Mouse (Mus musculus) kidney, embryonic 14.5 days (tissue): Measurements from ENCODE around the gene Ptpn14. TPM values are rescaled to one million over a fixed set of nuclear protein-coding genes. Genes with fewer than 3 reads are reported as not detected.
A peak's percentile ranks its signal among the peaks of the same experiment; 100 is the strongest.

Source experiments
- ATAC-seq: fragments of 200-750 bp; cut with Nextera tagmentation; 2 replicates; pipeline ENCODE4 v1.8.0; 2017; ENCODE audit warnings: moderate number of reproducible peaks, mild to moderate bottlenecking, moderate TSS enrichment, moderate library complexity; ENCODE audit not compliant: low FRiP score, low TSS enrichment
- H3K27ac ChIP-seq: fragments of 300-500 bp; sonication (generic); 2 replicates; pipeline ENCODE4 v1.5.1; 2014; ENCODE audit warnings: low read depth, mild to moderate bottlenecking, low read length, moderate library complexity, mixed read lengths
- H3K27me3 ChIP-seq: fragments of 300-500 bp; sonication (generic); 2 replicates; pipeline ENCODE4 v1.6.1; 2014; ENCODE audit warnings: mild to moderate bottlenecking, low read length; ENCODE audit not compliant: control insufficient read depth, insufficient read depth
- H3K36me3 ChIP-seq: fragments of 300-500 bp; sonication (generic); 2 replicates; pipeline ENCODE4 v1.6.1; 2014; ENCODE audit warnings: low read length, mixed read lengths; ENCODE audit not compliant: control insufficient read depth, insufficient read depth
- H3K4me1 ChIP-seq: fragments of 300-500 bp; sonication (generic); 2 replicates; pipeline ENCODE4 v1.6.1; 2014; ENCODE audit warnings: low read length, mixed read lengths; ENCODE audit not compliant: control insufficient read depth, insufficient read depth
- H3K4me2 ChIP-seq: fragments of 300-500 bp; sonication (generic); replicated peaks from 2 replicates; pipeline ENCODE4 v1.6.1; 2014; ENCODE audit warnings: low read depth, mild to moderate bottlenecking, low read length
- H3K4me3 ChIP-seq: fragments of 300-500 bp; sonication (generic); 2 replicates; pipeline ENCODE4 v1.5.1; 2014; ENCODE audit warnings: mild to moderate bottlenecking, low read length
- H3K9ac ChIP-seq: fragments of 300-500 bp; sonication (generic); 2 replicates; pipeline ENCODE4 v1.6.1; 2014; ENCODE audit warnings: low read depth, mild to moderate bottlenecking, low read length, moderate library complexity
- H3K9me3 ChIP-seq: fragments of 300-500 bp; sonication (generic); 2 replicates; pipeline ENCODE4 v1.6.1; 2016; ENCODE audit warnings: low read length; ENCODE audit not compliant: control insufficient read depth
- WGBS: fragments of 180-500 bp; shearing (Covaris S2); extraction: QIAGEN DNeasy Blood & Tissue Kit; methylation state at CpG from one replicate; pipeline ENCODE4 v1.1.7; 2014; 5-methylcytosine and 5-hydroxymethylcytosine counted together
- polyA plus RNA-seq: library from polyadenylated mRNA; unstranded; fragments of >200 nt; fragmentation: Nextera tagmentation; extraction: Ambion mirVana; gene quantifications from 2 replicates; pipeline ENCODE4 v1.2.1, GENCODE M21; 2014

The Ptpn14 gene
- polyA plus RNA-seq, 1 experiment from 2014 or later = 21.1 TPM

DNA sequence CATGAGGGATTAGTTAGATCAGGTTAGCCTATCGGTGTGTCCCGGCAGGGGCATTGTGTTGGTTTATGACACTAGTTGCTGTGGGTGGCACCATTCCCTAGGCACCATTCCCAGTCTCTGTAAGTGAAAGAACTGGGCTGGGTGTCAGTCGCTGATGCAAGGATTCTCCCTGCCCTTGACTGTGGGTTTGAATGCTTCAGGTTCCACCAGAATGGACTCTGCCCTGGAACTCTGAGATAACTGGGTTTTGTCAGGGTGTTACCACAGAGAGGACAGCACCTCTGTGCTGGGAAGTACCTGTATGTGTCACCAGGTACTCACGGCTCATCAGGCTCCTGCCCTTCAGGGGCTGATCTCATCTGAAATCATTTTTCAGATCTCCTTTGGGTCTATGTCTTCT is 21.7 kb downstream of the Ptpn14 start:
- H3K9ac ChIP-seq = no peak overlapping the region
- peaks cover 24% of the 10 kb centered on the region for H3K4me1 ChIP-seq
- no peak overlapping the region for H3K4me2 ChIP-seq
- 89% methylated on average over 4 of the region's 4 CpGs for WGBS
- no peak overlapping the region for H3K4me3 ChIP-seq
- H3K9me3 ChIP-seq = no peaks in the 10 kb centered on the region
- no peak for ATAC-seq
- H3K27me3 ChIP-seq = no peaks in the 10 kb centered on the region
- H3K36me3 ChIP-seq = no peaks in the 10 kb centered on the region
- H3K27ac ChIP-seq = peak overlapping the region; percentile 71

GRCm38 (mm10) chr1:189750233-189750632 is 22.2 kb downstream of the Ptpn14 start:
- ATAC-seq = no peak
- Histone ChIP-seq H3K27ac (peak overlapping the region; percentile 71), H3K9me3 (no peaks in the 10 kb centered on the region), H3K27me3 (no peaks in the 10 kb centered on the region), H3K4me1 (peaks cover 22% of the 10 kb centered on the region), H3K4me3 (no peak overlapping the region), H3K4me2 (no peak overlapping the region), H3K9ac (no peak overlapping the region), H3K36me3 (no peaks in the 10 kb centered on the region)
- WGBS = 60% methylated on average over 5 of the region's 5 CpGs

DNA sequence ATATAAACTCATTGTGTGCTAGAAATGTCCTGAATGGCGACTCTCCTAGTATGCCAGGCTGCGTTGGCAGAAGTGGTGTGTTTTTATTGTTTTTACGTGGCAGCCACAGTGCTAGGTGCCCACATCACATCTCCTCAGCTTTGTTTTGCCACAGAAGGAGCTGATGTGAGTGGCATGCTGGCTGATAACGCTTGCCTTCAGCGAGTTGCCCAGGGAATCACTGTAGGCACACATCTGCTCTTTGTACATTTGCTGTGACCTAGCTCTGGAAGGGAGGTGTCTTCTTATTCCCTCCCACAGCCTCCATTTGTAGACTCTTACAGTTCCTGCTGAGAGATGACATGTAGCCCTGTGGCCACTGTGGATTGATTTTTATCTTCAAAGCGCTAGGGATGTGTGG is 24.2 kb downstream of the Ptpn14 start:
- peaks cover 35% of the 10 kb centered on the region for H3K4me1 ChIP-seq
- H3K4me3 ChIP-seq = no peak overlapping the region
- H3K36me3 ChIP-seq = no peaks in the 10 kb centered on the region
- H3K4me2 ChIP-seq = no peak overlapping the region
- H3K27ac ChIP-seq = no peak overlapping the region
- no peak for ATAC-seq
- WGBS = 82% methylated on average over 6 of the region's 6 CpGs
- H3K9me3 ChIP-seq = no peaks in the 10 kb centered on the region
- H3K9ac ChIP-seq = no peak overlapping the region
- H3K27me3 ChIP-seq = no peaks in the 10 kb centered on the region

DNA sequence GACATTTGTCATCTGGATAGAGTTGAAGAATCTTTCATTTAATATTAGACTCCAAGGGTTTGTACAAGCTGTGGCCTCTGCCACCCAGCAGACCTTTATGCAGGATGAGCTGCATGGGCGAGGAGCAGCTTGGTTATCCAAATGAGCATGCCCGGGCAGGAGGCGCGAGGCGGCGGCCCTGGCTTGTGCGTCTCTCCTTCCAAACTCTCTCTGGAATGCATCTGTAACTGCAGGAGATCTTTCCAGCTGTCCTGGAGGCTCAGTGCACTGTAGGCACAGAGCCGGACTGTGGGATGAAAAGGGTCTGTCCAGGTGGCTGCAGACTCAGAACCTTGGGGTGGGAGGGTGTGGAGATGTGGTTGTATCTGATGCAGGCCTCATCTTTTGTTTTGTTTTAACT is 27.0 kb downstream of the Ptpn14 start:
- no peak overlapping the region for H3K9ac ChIP-seq
- 71% methylated on average over 8 of the region's 8 CpGs for WGBS
- H3K4me2 ChIP-seq = no peak overlapping the region
- no peak overlapping the region for H3K4me3 ChIP-seq
- H3K36me3 ChIP-seq = no peaks in the 10 kb centered on the region
- no peak for ATAC-seq
- peak overlapping the region; percentile 1; the same call in 1 of the 2 replicates for H3K27ac ChIP-seq
- H3K27me3 ChIP-seq = no peaks in the 10 kb centered on the region
- H3K4me1 ChIP-seq = peaks cover 27% of the 10 kb centered on the region
- no peaks in the 10 kb centered on the region for H3K9me3 ChIP-seq

GRCm38 (mm10) chr1:189756306-189757053 is 28.4 kb downstream of the Ptpn14 start:
- peaks cover 36% of the 10 kb centered on the region for H3K4me1 ChIP-seq
- H3K27ac ChIP-seq = peak overlapping the region; percentile 6
- H3K36me3 ChIP-seq = no peaks in the 10 kb centered on the region
- peak overlapping the region; percentile 9; the same call in 1 of the 2 replicates for H3K9ac ChIP-seq
- H3K4me3 ChIP-seq = no peak overlapping the region
- WGBS = 23% methylated on average over 19 of the region's 19 CpGs
- peak overlapping the region; percentile 15; the same call in 1 of the 2 replicates for H3K4me2 ChIP-seq
- H3K9me3 ChIP-seq = no peaks in the 10 kb centered on the region
- no peaks in the 10 kb centered on the region for H3K27me3 ChIP-seq
- peak; percentile 49; the same call in 1 of the 2 replicates for ATAC-seq

DNA sequence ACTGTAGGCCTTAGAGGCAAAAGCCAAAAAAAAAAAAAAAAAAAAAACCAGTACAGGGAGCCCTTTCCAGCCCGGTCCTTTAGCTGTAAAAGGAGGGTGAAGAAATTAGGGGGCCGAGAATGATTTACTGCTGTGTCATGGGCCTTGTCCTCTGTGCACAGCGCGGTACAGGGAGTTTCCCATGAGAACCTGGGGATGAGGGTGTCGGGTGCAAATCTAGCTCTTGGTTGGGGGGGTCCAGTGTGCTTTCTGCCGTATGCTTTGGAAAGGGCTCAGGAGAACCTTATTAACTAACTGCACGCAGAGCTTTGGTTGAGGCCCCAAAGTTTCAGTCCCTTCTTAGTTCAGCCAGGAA is 29.0 kb downstream of the Ptpn14 start:
- Histone ChIP-seq H3K4me2 (peak overlapping the region; percentile 15; the same call in 1 of the 2 replicates), H3K9ac (peak overlapping the region; percentile 9; the same call in 1 of the 2 replicates)
- 16% methylated on average over 7 of the region's 7 CpGs for WGBS

GRCm38 (mm10) chr1:189761581-189762021 is 33.5 kb downstream of the Ptpn14 start:
- WGBS = 12% methylated on average over 6 of the region's 6 CpGs
- peak overlapping the region; percentile 81; the same call in 1 of the 2 replicates for H3K27ac ChIP-seq

More for the DNA sequence above, 29.0 kb downstream of the Ptpn14 start:
- peak; percentile 45; the same call in 1 of the 2 replicates for ATAC-seq
- no peak overlapping the region for H3K4me3 ChIP-seq
- H3K27me3 ChIP-seq = no peaks in the 10 kb centered on the region
- H3K9me3 ChIP-seq = no peaks in the 10 kb centered on the region
- H3K27ac ChIP-seq = peak overlapping the region; percentile 6
- H3K4me1 ChIP-seq = peaks cover 41% of the 10 kb centered on the region
- H3K36me3 ChIP-seq = no peaks in the 10 kb centered on the region

GRCm38 (mm10) chr1:189764258-189764657 is 36.2 kb downstream of the Ptpn14 start:
- H3K9ac ChIP-seq = no peak overlapping the region
- no peak overlapping the region for H3K4me2 ChIP-seq
- 68% methylated on average over 5 of the region's 5 CpGs for WGBS
- no peak overlapping the region for H3K4me3 ChIP-seq
- no peak for ATAC-seq
- H3K27me3 ChIP-seq = no peaks in the 10 kb centered on the region
- no peaks in the 10 kb centered on the region for H3K36me3 ChIP-seq
- no peak overlapping the region for H3K27ac ChIP-seq
- no peaks in the 10 kb centered on the region for H3K9me3 ChIP-seq
- peaks cover 35% of the 10 kb centered on the region; the same call in 1 of the 2 replicates for H3K4me1 ChIP-seq

More at GRCm38 (mm10) chr1:189761581-189762021, 33.5 kb downstream of the Ptpn14 start:
- no peak overlapping the region for H3K9ac ChIP-seq
- ATAC-seq = peak; percentile 84
- no peaks in the 10 kb centered on the region for H3K9me3 ChIP-seq
- no peak overlapping the region for H3K4me2 ChIP-seq
- no peaks in the 10 kb centered on the region for H3K27me3 ChIP-seq
- H3K36me3 ChIP-seq = no peaks in the 10 kb centered on the region
- H3K4me1 ChIP-seq = peaks cover 37% of the 10 kb centered on the region
- no peak overlapping the region for H3K4me3 ChIP-seq

DNA sequence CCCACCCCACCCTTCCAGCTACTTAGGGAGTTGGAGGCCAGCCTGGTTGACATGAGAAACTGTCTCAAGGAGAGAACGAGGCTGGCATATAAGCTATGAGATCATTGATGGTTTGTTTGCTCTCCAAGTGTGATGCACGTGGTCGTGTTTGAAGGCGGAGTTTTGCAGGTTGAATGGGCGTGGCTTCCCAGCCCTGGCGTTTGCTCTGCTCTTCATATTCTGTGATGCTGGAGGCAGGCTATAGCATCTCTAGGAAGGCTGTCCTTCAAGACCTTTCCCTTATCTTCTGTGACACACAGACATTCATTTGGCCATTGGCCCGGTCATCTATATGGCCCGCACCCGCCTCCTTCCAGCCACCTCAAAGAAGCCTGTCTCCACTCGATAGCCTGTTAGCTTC is 39.1 kb downstream of the Ptpn14 start:
- no peak for ATAC-seq
- Histone ChIP-seq H3K27me3 (no peaks in the 10 kb centered on the region), H3K27ac (no peak overlapping the region), H3K4me1 (peaks cover 28% of the 10 kb centered on the region; the same call in 1 of the 2 replicates), H3K9ac (no peak overlapping the region), H3K4me2 (no peak overlapping the region), H3K9me3 (no peaks in the 10 kb centered on the region), H3K36me3 (peaks cover 2% of the 10 kb centered on the region; the same call in 1 of the 2 replicates), H3K4me3 (no peak overlapping the region)
- 62% methylated on average over 10 of the region's 10 CpGs for WGBS
